Mouse (Mus musculus): Measurements from ENCODE around the gene Gm28363. TPM values are rescaled to one million over a fixed set of nuclear protein-coding genes. Genes with fewer than 3 reads are reported as not detected.
"Not testable (repeated sequence)": the region's sequence is repeated elsewhere in the genome, so short reads cannot be mapped to it uniquely, and the experiment has no call there.

The Gm28363 gene
- polyA plus RNA-seq (2015; fragmentation: Nextera tagmentation; extraction: Ambion mirVana): not detected in 2 replicates

GRCm38 (mm10) chr1:117696831-117697230 is at the start of gene Gm28363:
TSS of gene Gm28363 (plus strand) at chr1:117697131.
- H3K4me1 ChIP-seq; H3K4me3 ChIP-seq; H3K9ac ChIP-seq (replicated peaks); H3K36me3 ChIP-seq; H3K9me3 ChIP-seq; H3K27ac ChIP-seq (replicated peaks); ATAC-seq (replicated peaks); H3K27me3 ChIP-seq; H3K4me2 ChIP-seq (replicated peaks): not testable (repeated sequence)
- WGBS: 59% methylated on average over 2 of the region's 2 CpGs

- 49% methylated on average over 1 of the region's 1 CpGs for WGBS
- H3K9ac ChIP-seq (replicated peaks); H3K4me1 ChIP-seq; H3K4me3 ChIP-seq; H3K27ac ChIP-seq (replicated peaks); H3K4me2 ChIP-seq (replicated peaks); ATAC-seq (replicated peaks); H3K9me3 ChIP-seq; H3K36me3 ChIP-seq; H3K27me3 ChIP-seq: not testable (repeated sequence)
Measured at GRCm38 (mm10) chr1:117650236-117650635, 46.7 kb upstream of the Gm28363 start.

Other genes starting within 250 kb of the Gm28363 start
- gene B020011L13Rik, start 84.0 kb downstream of the Gm28363 start, polyA plus RNA-seq (2015; fragmentation: Nextera tagmentation; extraction: Ambion mirVana): not detected in 2 replicates
- not detected in 2 replicates for gene Gm28360, start 132.9 kb downstream of the Gm28363 start, polyA plus RNA-seq (2015; fragmentation: Nextera tagmentation; extraction: Ambion mirVana)
- gene Gm28168, start 230.9 kb downstream of the Gm28363 start, polyA plus RNA-seq (2015; fragmentation: Nextera tagmentation; extraction: Ambion mirVana): not detected in 2 replicates